Mouse (Mus musculus): ENCODE data around the gene Serpinf1. TPM values are rescaled to one million over a fixed set of nuclear protein-coding genes. Genes with fewer than 3 reads are reported as not detected.
"Not testable (repeated sequence)": the region's sequence is repeated elsewhere in the genome, so short reads cannot be mapped to it uniquely, and the experiment has no call there.

Serpinf1 gene
- total and polyA plus RNA-seq, 2 experiments from 2014 or later, result 34.3 to 92.0 TPM

DNA sequence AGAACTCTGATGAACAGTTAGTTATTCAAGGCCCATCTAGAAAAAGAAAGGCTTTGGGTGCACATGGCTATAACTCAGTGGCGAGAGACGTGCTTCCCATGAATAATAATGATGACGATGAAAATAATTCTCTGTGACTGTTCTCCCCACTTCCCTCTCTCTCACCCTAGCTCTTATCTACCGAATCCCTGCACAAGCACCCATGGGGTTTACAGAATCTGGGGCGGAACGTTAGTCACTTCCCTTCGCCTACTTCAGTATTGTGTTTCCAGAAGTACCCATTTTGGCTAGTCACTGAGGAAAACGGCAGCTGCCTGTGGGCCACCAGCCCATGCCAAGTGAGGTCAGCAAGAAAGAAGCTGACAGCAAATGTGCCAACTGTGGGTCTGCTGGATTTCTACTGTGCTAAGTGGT is 36.1 kb upstream of the Serpinf1 start:
- no peak for TF ChIP-seq CTCF (IDR thresholded peaks at IDR 0.05)
- WGBS, result 85% methylated on average over 8 of the region's 8 CpGs

DNA sequence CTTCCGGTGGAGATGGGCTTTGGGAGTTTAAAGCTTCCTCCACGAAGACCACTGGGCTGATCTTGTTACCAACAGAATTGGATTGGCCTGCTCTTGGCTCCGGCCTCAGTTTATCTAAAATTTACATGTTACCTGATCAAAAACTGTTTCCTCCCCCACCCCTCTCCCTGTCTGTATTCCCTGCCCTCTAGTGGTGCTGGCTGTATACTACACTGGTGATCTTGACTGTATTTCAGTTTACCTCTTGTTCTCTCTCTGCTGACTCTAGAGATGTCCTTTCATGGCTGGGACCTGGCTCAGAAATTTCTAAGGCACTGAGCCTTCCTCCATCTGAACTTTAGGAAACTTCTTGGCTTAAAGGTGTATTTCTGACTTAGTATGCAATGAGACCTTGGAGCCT is 35.7 kb upstream of the Serpinf1 start:
- H3K4me3 ChIP-seq (ENCODE audit: low read depth, low read length), result no peak overlapping the region

More for the DNA sequence above, 36.1 kb upstream of the Serpinf1 start:
- H3K4me2 ChIP-seq (ENCODE audit: low read depth, low read length, poor library complexity, severe bottlenecking), result no peak overlapping the region
- no peaks in the 10 kb centered on the region for H3K9me3 ChIP-seq (ENCODE audit: low read length)
- no peak overlapping the region for H3K9ac ChIP-seq (replicated peaks; ENCODE audit: low read length, poor library complexity, severe bottlenecking)
- peaks cover 23% of the 10 kb centered on the region; the same call in 1 of the 2 replicates for H3K4me1 ChIP-seq (ENCODE audit: insufficient read depth, low read length)
- H3K4me3 ChIP-seq (ENCODE audit: low read depth, low read length), result no peak overlapping the region
- ATAC-seq (ENCODE audit: low FRiP score) (no peak), DNase-seq (ENCODE audit: low spot score) (no peak)
- no peak overlapping the region for H3K27ac ChIP-seq (ENCODE audit: low read depth, low read length)
- H3K27me3 ChIP-seq (ENCODE audit: insufficient read depth, low read length), result no peaks in the 10 kb centered on the region
- 0 out of 2 replicates have a peak, but pooled peaks cover under 1% of the 10 kb centered on the region for H3K36me3 ChIP-seq (ENCODE audit: insufficient read depth, low read length)

DNA sequence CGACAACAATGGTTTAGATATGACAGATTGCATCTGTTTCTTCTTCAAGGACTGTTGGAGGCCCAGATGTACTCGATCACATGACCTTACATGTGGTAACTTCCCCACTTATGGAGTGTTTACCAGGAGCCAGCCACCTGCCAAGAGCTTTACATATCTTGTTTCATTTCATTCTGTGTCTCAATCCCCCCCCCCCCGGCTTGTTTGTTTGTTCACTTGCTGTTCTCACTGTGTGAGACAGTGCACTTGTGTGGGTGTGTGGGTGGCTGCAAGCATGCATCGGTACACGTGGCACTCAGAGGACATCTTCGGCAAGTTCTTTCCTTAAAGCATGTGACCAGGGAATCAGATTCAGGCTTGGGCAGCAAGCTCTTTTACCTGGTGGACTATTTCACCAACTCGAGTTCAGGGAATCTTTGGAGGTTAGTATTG is 34.0 kb upstream of the Serpinf1 start:
- no peak for ATAC-seq (ENCODE audit: low FRiP score)
- 87% methylated on average over 7 of the region's 7 CpGs for WGBS
- no peaks in the 10 kb centered on the region for H3K27me3 ChIP-seq (ENCODE audit: insufficient read depth, low read length)
- H3K9me3 ChIP-seq (ENCODE audit: low read length), result no peaks in the 10 kb centered on the region
- H3K4me3 ChIP-seq (ENCODE audit: low read depth, low read length), result no peak overlapping the region
- TF ChIP-seq CTCF (IDR thresholded peaks at IDR 0.05), result no peak
- DNase-seq (ENCODE audit: low spot score), result no peak
- no peak overlapping the region for H3K4me2 ChIP-seq (ENCODE audit: low read depth, low read length, poor library complexity, severe bottlenecking)
- H3K27ac ChIP-seq (ENCODE audit: low read depth, low read length), result no peak overlapping the region
- H3K9ac ChIP-seq (replicated peaks; ENCODE audit: low read length, poor library complexity, severe bottlenecking), result no peak overlapping the region
- H3K4me1 ChIP-seq (ENCODE audit: insufficient read depth, low read length), result peaks cover 21% of the 10 kb centered on the region; the same call in 1 of the 2 replicates
- no peaks in the 10 kb centered on the region for H3K36me3 ChIP-seq (ENCODE audit: insufficient read depth, low read length)

More for the DNA sequence above, 35.7 kb upstream of the Serpinf1 start:
- H3K27ac ChIP-seq (ENCODE audit: low read depth, low read length), result no peak overlapping the region
- H3K9me3 ChIP-seq (ENCODE audit: low read length), result no peaks in the 10 kb centered on the region
- peaks cover 26% of the 10 kb centered on the region; the same call in 1 of the 2 replicates for H3K4me1 ChIP-seq (ENCODE audit: insufficient read depth, low read length)
- ATAC-seq (ENCODE audit: low FRiP score) (no peak), DNase-seq (ENCODE audit: low spot score) (peak; percentile 41)
- no peak overlapping the region for H3K4me2 ChIP-seq (ENCODE audit: low read depth, low read length, poor library complexity, severe bottlenecking)
- TF ChIP-seq CTCF (IDR thresholded peaks at IDR 0.05), result peak; percentile 86
- H3K36me3 ChIP-seq (ENCODE audit: insufficient read depth, low read length), result no peaks in the 10 kb centered on the region
- no peak overlapping the region for H3K9ac ChIP-seq (replicated peaks; ENCODE audit: low read length, poor library complexity, severe bottlenecking)
- 20% methylated on average over 3 of the region's 3 CpGs for WGBS
- no peaks in the 10 kb centered on the region for H3K27me3 ChIP-seq (ENCODE audit: insufficient read depth, low read length)

DNA sequence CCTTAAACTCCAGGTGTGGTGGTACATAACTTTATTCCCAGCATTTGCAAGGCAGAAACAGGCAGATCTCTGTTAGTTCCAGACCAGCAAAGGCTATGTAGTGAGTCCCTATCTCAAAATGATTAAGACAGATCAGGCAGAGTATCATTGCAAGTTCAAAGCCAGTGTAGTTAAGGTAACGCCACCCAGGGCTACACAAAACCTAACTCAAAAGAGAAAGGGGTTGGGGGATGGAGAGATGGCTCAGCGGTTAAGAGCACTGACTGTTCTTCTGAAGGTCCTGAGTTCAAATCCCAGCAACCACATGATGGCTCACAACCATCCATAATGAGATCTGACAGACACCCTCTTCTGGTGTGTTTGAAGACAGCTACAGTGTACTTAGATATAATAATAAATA is 33.5 kb upstream of the Serpinf1 start:
- H3K27me3 ChIP-seq (ENCODE audit: insufficient read depth, low read length); H3K9me3 ChIP-seq (ENCODE audit: low read length); H3K9ac ChIP-seq (replicated peaks; ENCODE audit: low read length, poor library complexity, severe bottlenecking); ATAC-seq (ENCODE audit: low FRiP score); H3K27ac ChIP-seq (ENCODE audit: low read depth, low read length); DNase-seq (ENCODE audit: low spot score); H3K4me2 ChIP-seq (ENCODE audit: low read depth, low read length, poor library complexity, severe bottlenecking); H3K4me3 ChIP-seq (ENCODE audit: low read depth, low read length); H3K36me3 ChIP-seq (ENCODE audit: insufficient read depth, low read length): not testable (repeated sequence)
- H3K4me1 ChIP-seq (ENCODE audit: insufficient read depth, low read length), result peaks cover 21% of the 10 kb centered on the region; the same call in 1 of the 2 replicates
- 93% methylated on average over 2 of the region's 2 CpGs for WGBS

DNA sequence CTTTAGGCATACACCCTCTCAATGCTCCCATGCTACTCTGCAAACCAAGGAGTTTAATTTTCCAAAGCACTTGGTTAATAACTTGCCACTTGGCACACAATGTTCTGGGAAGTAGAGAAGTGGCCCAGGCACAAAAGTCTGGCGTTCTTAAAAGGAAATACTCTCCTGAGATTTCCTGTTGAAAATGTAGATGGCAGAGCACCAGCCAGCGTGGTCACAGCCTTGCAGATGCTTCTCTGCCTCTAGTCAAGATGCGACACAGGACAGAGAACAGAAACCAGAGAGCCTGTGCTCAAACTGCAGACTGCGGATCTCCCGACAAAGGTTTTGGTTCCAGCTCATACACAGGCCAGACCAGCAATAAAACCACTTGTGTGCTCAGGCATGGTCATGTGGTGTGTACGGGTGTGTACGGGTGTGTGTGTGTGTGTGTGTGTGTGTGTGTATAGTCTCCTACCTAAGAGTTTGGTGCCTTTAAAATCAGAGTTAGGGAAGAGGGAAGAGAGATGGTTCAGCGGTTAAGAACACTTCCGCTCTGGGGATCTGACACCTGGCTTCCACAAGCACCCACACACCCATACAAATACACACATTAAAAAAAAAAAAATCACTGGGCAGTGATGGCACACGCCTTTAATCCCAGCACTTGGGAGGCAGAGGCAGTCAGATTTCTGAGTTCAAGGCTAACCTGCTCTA is 32.7 kb upstream of the Serpinf1 start:
- Histone ChIP-seq H3K36me3 (ENCODE audit: insufficient read depth, low read length) (no peaks in the 10 kb centered on the region), H3K27me3 (ENCODE audit: insufficient read depth, low read length) (no peaks in the 10 kb centered on the region), H3K27ac (ENCODE audit: low read depth, low read length) (peak overlapping the region; percentile 34), H3K9ac (replicated peaks; ENCODE audit: low read length, poor library complexity, severe bottlenecking) (peak overlapping the region; percentile 75; the same call in 1 of the 2 replicates), H3K4me3 (ENCODE audit: low read depth, low read length) (peak overlapping the region; percentile 73), H3K4me2 (ENCODE audit: low read depth, low read length, poor library complexity, severe bottlenecking) (peak overlapping the region; percentile 100), H3K9me3 (ENCODE audit: low read length) (no peaks in the 10 kb centered on the region), H3K4me1 (ENCODE audit: insufficient read depth, low read length) (peaks cover 19% of the 10 kb centered on the region; the same call in 1 of the 2 replicates)
- no peak for TF ChIP-seq CTCF (IDR thresholded peaks at IDR 0.05)
- ATAC-seq (ENCODE audit: low FRiP score) (no peak), DNase-seq (ENCODE audit: low spot score) (no peak)
- 78% methylated on average over 10 of the region's 10 CpGs for WGBS
